Mouse (Mus musculus) B cell, adult 67 days (primary cell): ENCODE data around the gene Scd1. TPM values are rescaled to one million over a fixed set of nuclear protein-coding genes. Genes with fewer than 3 reads are reported as not detected.

ENCODE experiments used
- total RNA-seq, 2 experiments: library from RNA; stranded (reverse); gene quantifications; 4 replicates each; pipeline ENCODE4 v1.2.4; 2023

The Scd1 gene
- 1,000 to 10,000 TPM in 1 of 2 experiments, 100 to 1,000 TPM in 1; 906 to 1,054 TPM for total RNA-seq

GRCm38 (mm10) chr19:44407341-44408222 is at the start of gene Scd1:
Gene Scd1, minus strand, starts transcription at chr19:44407879.

Other genes with a start within 250 kb of the Scd1 start
- gene Pkd2l1, start 215.4 kb downstream of the Scd1 start, total RNA-seq, result not detected
- not detected for gene Scd3, start 204.6 kb downstream of the Scd1 start, total RNA-seq
- gene Scd2, start 114.2 kb downstream of the Scd1 start, total RNA-seq, result 10 to 100 TPM; 35.2 to 49.2 TPM
- gene Scd4, start 74.8 kb downstream of the Scd1 start, total RNA-seq, result 1 to 10 TPM; 1.1 to 1.7 TPM
- gene Wnt8b, start 85.6 kb upstream of the Scd1 start, total RNA-seq, result not detected
- 1 to 10 TPM; 2.0 to 2.4 TPM for gene Sec31b, start 138.0 kb upstream of the Scd1 start, total RNA-seq
- not detected for gene Gm20538, start 145.0 kb upstream of the Scd1 start, total RNA-seq
- gene Ndufb8, start 147.6 kb upstream of the Scd1 start, total RNA-seq, result 100 to 1,000 TPM; 100 to 106 TPM
- gene Hif1an, start 155.0 kb upstream of the Scd1 start, total RNA-seq, result 10 to 100 TPM; 58.6 to 61.6 TPM